In genomic region chr8:11383379-11383778, GRCm38 (mm10) we compare ENCODE assay signal across 14 mouse cellular contexts.
DNase-seq lines count a peak whose midpoint lies in the region; ATAC-seq and TF ChIP-seq lines count a peak whose summit lies in the region.
"Had no signal": no experiment of that assay in that cellular context is flagged by ENCODE, and none has a peak within 500 bp of the region (broad histone marks: within the 10 kb centered on the region; RNA-seq: fewer than 3 reads in every experiment).

No protein-coding gene starts in this region.

- peaks cover 78% of the 10 kb centered on the region for H3K4me1 ChIP-seq in brown adipose tissue, adult 24 weeks (ENCODE audit: control insufficient read depth, insufficient read depth, insufficient read length, low read length)
- H3K4me1 ChIP-seq in intestine, embryonic 16.5 days (ENCODE audit: control insufficient read depth, insufficient read depth, low read length), result peaks cover 18% of the 10 kb centered on the region; the same call in 1 of the 2 replicates

- peak overlapping the region; percentile 91; the same call in 1 of the 2 replicates for H3K27ac ChIP-seq in layer of hippocampus, adult 2 months
- H3K27ac ChIP-seq in brown adipose tissue, adult 24 weeks (replicated peaks; ENCODE audit: low read depth, low read length), result peak overlapping the region; percentile 89
- H3K27ac ChIP-seq in intestine, embryonic 16.5 days (ENCODE audit: low read length), result peak overlapping the region; percentile 66
- H3K27ac ChIP-seq: hindbrain, embryonic 15.5 days; limb, embryonic 13.5 days had no signal

- intact Hi-C loops in heart, postnatal 14 days (cut with DNase I), result no loop called here

- peak; percentile 92 for DNase-seq in heart, adult 11 months
- DNase-seq in heart, postnatal 14 days, result no peak
- no peak for DNase-seq in layer of hippocampus, adult 2 months (ENCODE audit: low spot score in 2 of 2)
- DNase-seq in layer of hippocampus, postnatal 25 days (ENCODE audit: extremely low spot score in 1 of 2, low spot score in 1 of 2), result no peak
- no peak for DNase-seq in urinary bladder, postnatal 36 days (ENCODE audit: low spot score in 2 of 2)
- no peak for DNase-seq in right cerebral cortex, postnatal 25 days
- DNase-seq: cerebellum, postnatal 14 days; gastrocnemius, postnatal 25 days; liver, postnatal 0 days; thymus, postnatal 36 days had no signal

- 73% methylated on average over 3 of the region's 3 CpGs for WGBS in intestine, embryonic 16.5 days

- no peaks in the 10 kb centered on the region for H3K9me3 ChIP-seq in intestine, embryonic 16.5 days (ENCODE audit: control insufficient read depth, low read length)
- H3K9me3 ChIP-seq: hindbrain, embryonic 15.5 days; limb, embryonic 13.5 days had no signal

- H3K4me2 ChIP-seq in intestine, embryonic 16.5 days (ENCODE audit: low read depth, low read length), result no peak overlapping the region
- H3K4me2 ChIP-seq: hindbrain, embryonic 15.5 days; limb, embryonic 13.5 days had no signal

- no peaks in the 10 kb centered on the region for H3K27me3 ChIP-seq in intestine, embryonic 16.5 days (replicated peaks; ENCODE audit: control insufficient read depth, insufficient read depth, low read length)
- H3K27me3 ChIP-seq: hindbrain, embryonic 15.5 days; limb, embryonic 13.5 days had no signal

- H3K4me3 ChIP-seq in layer of hippocampus, adult 2 months, result no peak overlapping the region
- H3K4me3 ChIP-seq in brown adipose tissue, adult 24 weeks (ENCODE audit: insufficient read depth, low read depth, low read length), result no peak overlapping the region
- no peak overlapping the region for H3K4me3 ChIP-seq in intestine, embryonic 16.5 days (ENCODE audit: low read length)
- H3K4me3 ChIP-seq: hindbrain, embryonic 15.5 days; limb, embryonic 13.5 days had no signal

- H3K9ac ChIP-seq in intestine, embryonic 16.5 days (ENCODE audit: low read depth, low read length), result no peak overlapping the region
- H3K9ac ChIP-seq: hindbrain, embryonic 15.5 days; limb, embryonic 13.5 days; liver, postnatal 0 days had no signal

- no peak for TF ChIP-seq CTCF in layer of hippocampus, adult 2 months (conservative IDR thresholded peaks at IDR 0.05)

- H3K36me3 ChIP-seq in intestine, embryonic 16.5 days (ENCODE audit: control insufficient read depth, insufficient read depth, low read length), result no peaks in the 10 kb centered on the region
- H3K36me3 ChIP-seq: hindbrain, embryonic 15.5 days; limb, embryonic 13.5 days had no signal

- no peak for ATAC-seq in intestine, embryonic 16.5 days
- ATAC-seq: liver, postnatal 0 days had no signal
